Mouse (Mus musculus): ENCODE measurements at regions not wholly inside any gene's neighbourhood (a gene's known extent, or its start where the extent isn't known, plus 50 kb on each side); places are given as distances from the start of the nearest gene placed in this dataset.

- DNase-seq (ENCODE audit: low read depth in 1 of 2, low spot score in 2 of 2), result no peak
Measured at GRCm38 (mm10) chr11:19073265-19073664, 54.5 kb upstream of the Meis1 start.

GRCm38 (mm10) chr11:19073887-19074564 lies 55.2 kb upstream of the Meis1 start:
- no peak for DNase-seq (ENCODE audit: low read depth in 1 of 2, low spot score in 2 of 2)

- DNase-seq (ENCODE audit: low read depth in 1 of 2, low spot score in 2 of 2), result no peak
Measured at GRCm38 (mm10) chr11:19091101-19091857, 72.5 kb upstream of the Meis1 start.

- DNase-seq (ENCODE audit: low read depth in 1 of 2, low spot score in 2 of 2), result no peak
Measured at GRCm38 (mm10) chr11:19092967-19093745, 74.4 kb upstream of the Meis1 start.

GRCm38 (mm10) chr11:19093749-19094148 lies 75.0 kb upstream of the Meis1 start:
- DNase-seq (ENCODE audit: low read depth in 1 of 2, low spot score in 2 of 2), result no peak

GRCm38 (mm10) chr11:19094183-19094582 lies 75.4 kb upstream of the Meis1 start:
- DNase-seq (ENCODE audit: low read depth in 1 of 2, low spot score in 2 of 2), result no peak

GRCm38 (mm10) chr11:19102981-19103568 lies 84.3 kb upstream of the Meis1 start:
- DNase-seq (ENCODE audit: low read depth in 1 of 2, low spot score in 2 of 2), result no peak

- DNase-seq (ENCODE audit: low read depth in 1 of 2, low spot score in 2 of 2), result no peak
Measured at GRCm38 (mm10) chr11:19107180-19107579, 88.4 kb upstream of the Meis1 start.

- no peak for DNase-seq (ENCODE audit: low read depth in 1 of 2, low spot score in 2 of 2)
Measured at GRCm38 (mm10) chr11:19109055-19109454, 90.3 kb upstream of the Meis1 start.

GRCm38 (mm10) chr11:19111916-19112575 lies 93.3 kb upstream of the Meis1 start:
- no peak for DNase-seq (ENCODE audit: low read depth in 1 of 2, low spot score in 2 of 2)

- DNase-seq (ENCODE audit: low read depth in 1 of 2, low spot score in 2 of 2), result no peak
Measured at GRCm38 (mm10) chr11:19117121-19117520, 98.3 kb upstream of the Meis1 start.

- no peak for DNase-seq (ENCODE audit: low read depth in 1 of 2, low spot score in 2 of 2)
Measured at GRCm38 (mm10) chr11:19118258-19118657, 99.5 kb upstream of the Meis1 start.

- DNase-seq (ENCODE audit: low read depth in 1 of 2, low spot score in 2 of 2), result no peak
Measured at GRCm38 (mm10) chr11:19119927-19120827, 101.4 kb upstream of the Meis1 start.

GRCm38 (mm10) chr11:19120871-19121270 lies 102.1 kb upstream of the Meis1 start:
- DNase-seq (ENCODE audit: low read depth in 1 of 2, low spot score in 2 of 2), result no peak

- DNase-seq (ENCODE audit: low read depth in 1 of 2, low spot score in 2 of 2), result no peak
Measured at GRCm38 (mm10) chr11:19135375-19136050, 116.7 kb upstream of the Meis1 start.

- DNase-seq (ENCODE audit: low read depth in 1 of 2, low spot score in 2 of 2), result no peak
Measured at GRCm38 (mm10) chr11:19138423-19138822, 119.6 kb upstream of the Meis1 start.

- DNase-seq (ENCODE audit: low read depth in 1 of 2, low spot score in 2 of 2), result no peak
Measured at GRCm38 (mm10) chr11:19138831-19139230, 120.0 kb upstream of the Meis1 start.

GRCm38 (mm10) chr11:19143267-19144000 lies 124.6 kb upstream of the Meis1 start:
- no peak for DNase-seq (ENCODE audit: low read depth in 1 of 2, low spot score in 2 of 2)

- no peak for DNase-seq (ENCODE audit: low read depth in 1 of 2, low spot score in 2 of 2)
Measured at GRCm38 (mm10) chr11:19144506-19144905, 125.7 kb upstream of the Meis1 start.
